Mouse (Mus musculus) liver, embryonic 14.5 days (tissue): ENCODE data around the gene Prkaca.

Experiments used
- CTCF ChIP-seq: IDR thresholded peaks from 2 replicates; pipeline ENCODE4 v1.5.1; 2016; ENCODE audit warnings: antibody characterized with exemption, low read depth, control low read depth
- EP300 ChIP-seq: IDR thresholded peaks from 2 replicates; pipeline ENCODE4 v1.6.1; 2016; ENCODE audit warnings: antibody characterized with exemption, low read depth

DNA sequence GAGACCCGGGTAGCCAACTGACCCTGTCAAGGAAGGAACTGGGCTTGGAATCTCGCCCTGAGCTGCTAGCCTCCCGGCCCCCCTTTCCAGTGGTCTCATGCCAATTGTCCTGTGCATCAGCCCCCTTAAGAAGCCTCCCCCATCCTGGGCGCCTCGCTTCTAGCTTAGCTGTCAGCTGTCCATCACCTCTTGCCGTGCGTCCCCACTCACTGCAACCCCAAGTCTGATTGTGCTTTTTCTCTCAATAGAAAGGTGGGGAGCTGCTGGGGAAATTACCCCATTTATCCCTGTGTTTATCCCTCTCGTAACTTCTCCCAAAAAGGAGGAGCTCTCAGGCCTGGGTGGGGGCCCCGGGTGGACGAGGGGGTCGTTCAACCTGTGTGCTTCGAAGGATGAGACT, 23.2 kb downstream of the Prkaca start:
- TF ChIP-seq CTCF, result no peak
- no peak for TF ChIP-seq EP300
